Mouse (Mus musculus): ENCODE measurements around the gene 4930402F06Rik. TPM values are rescaled to one million over a fixed set of nuclear protein-coding genes. Genes with fewer than 3 reads are reported as not detected.

Gene 4930402F06Rik
- polyA plus RNA-seq, 1 experiment: not detected

GRCm38 (mm10) chr2:35440480-35440879 is 43.5 kb upstream of the 4930402F06Rik start:
- Histone ChIP-seq H3K27ac (ENCODE audit: insufficient read depth, low read length) (no peak overlapping the region), H3K4me3 (replicated peaks; ENCODE audit: insufficient read depth, low read depth, low read length) (no peak overlapping the region), H3K27me3 (ENCODE audit: control insufficient read depth, insufficient read depth, low read length) (no peaks in the 10 kb centered on the region), H3K4me1 (ENCODE audit: control insufficient read depth, insufficient read depth, low read length) (peaks cover 3% of the 10 kb centered on the region; the same call in 1 of the 2 replicates)
- DNase-seq: no peak
- WGBS: 88% methylated on average over 3 of the region's 3 CpGs
- no peak for TF ChIP-seq CTCF (IDR thresholded peaks at IDR 0.05; ENCODE audit: borderline replicate concordance, insufficient read depth, low read depth, low read length)
- no peak for TF ChIP-seq POLR2A (IDR thresholded peaks at IDR 0.05; ENCODE audit: borderline replicate concordance, insufficient read depth, low read length)

GRCm38 (mm10) chr2:35437796-35438195 is 40.8 kb upstream of the 4930402F06Rik start:
- no peak for DNase-seq
- no peaks in the 10 kb centered on the region for H3K4me1 ChIP-seq (ENCODE audit: control insufficient read depth, insufficient read depth, low read length)
- TF ChIP-seq POLR2A (IDR thresholded peaks at IDR 0.05; ENCODE audit: borderline replicate concordance, insufficient read depth, low read length): no peak
- TF ChIP-seq CTCF (IDR thresholded peaks at IDR 0.05; ENCODE audit: borderline replicate concordance, insufficient read depth, low read depth, low read length): no peak
- H3K27me3 ChIP-seq (ENCODE audit: control insufficient read depth, insufficient read depth, low read length): no peaks in the 10 kb centered on the region
- no peak overlapping the region for H3K27ac ChIP-seq (ENCODE audit: insufficient read depth, low read length)
- H3K4me3 ChIP-seq (replicated peaks; ENCODE audit: insufficient read depth, low read depth, low read length): no peak overlapping the region
- 94% methylated on average over 2 of the region's 2 CpGs for WGBS

GRCm38 (mm10) chr2:35434576-35435123 is 37.7 kb upstream of the 4930402F06Rik start:
- no peak for DNase-seq
- WGBS: 76% methylated on average over 6 of the region's 6 CpGs
- Histone ChIP-seq H3K4me3 (replicated peaks; ENCODE audit: insufficient read depth, low read depth, low read length) (no peak overlapping the region), H3K27me3 (ENCODE audit: control insufficient read depth, insufficient read depth, low read length) (no peaks in the 10 kb centered on the region), H3K4me1 (ENCODE audit: control insufficient read depth, insufficient read depth, low read length) (no peaks in the 10 kb centered on the region), H3K27ac (ENCODE audit: insufficient read depth, low read length) (no peak overlapping the region)
- TF ChIP-seq POLR2A (IDR thresholded peaks at IDR 0.05; ENCODE audit: borderline replicate concordance, insufficient read depth, low read length): no peak
- TF ChIP-seq CTCF (IDR thresholded peaks at IDR 0.05; ENCODE audit: borderline replicate concordance, insufficient read depth, low read depth, low read length): no peak

- no peaks in the 10 kb centered on the region for H3K27me3 ChIP-seq (ENCODE audit: control insufficient read depth, insufficient read depth, low read length)
- H3K4me3 ChIP-seq (replicated peaks; ENCODE audit: insufficient read depth, low read depth, low read length): no peak overlapping the region
- no peaks in the 10 kb centered on the region for H3K4me1 ChIP-seq (ENCODE audit: control insufficient read depth, insufficient read depth, low read length)
- TF ChIP-seq POLR2A (IDR thresholded peaks at IDR 0.05; ENCODE audit: borderline replicate concordance, insufficient read depth, low read length): no peak
- no peak for TF ChIP-seq CTCF (IDR thresholded peaks at IDR 0.05; ENCODE audit: borderline replicate concordance, insufficient read depth, low read depth, low read length)
- H3K27ac ChIP-seq (ENCODE audit: insufficient read depth, low read length): no peak overlapping the region
- WGBS: 66% methylated on average over 4 of the region's 4 CpGs
- no peak for DNase-seq
These were observed 36.5 kb upstream of the 4930402F06Rik start for GRCm38 (mm10) chr2:35433428-35433827.

- no peak overlapping the region for H3K27ac ChIP-seq (ENCODE audit: insufficient read depth, low read length)
- WGBS: 40% methylated on average over 7 of the region's 7 CpGs
- no peak overlapping the region for H3K4me3 ChIP-seq (replicated peaks; ENCODE audit: insufficient read depth, low read depth, low read length)
- no peaks in the 10 kb centered on the region for H3K27me3 ChIP-seq (ENCODE audit: control insufficient read depth, insufficient read depth, low read length)
- no peak for TF ChIP-seq POLR2A (IDR thresholded peaks at IDR 0.05; ENCODE audit: borderline replicate concordance, insufficient read depth, low read length)
- no peak for TF ChIP-seq CTCF (IDR thresholded peaks at IDR 0.05; ENCODE audit: borderline replicate concordance, insufficient read depth, low read depth, low read length)
- H3K4me1 ChIP-seq (ENCODE audit: control insufficient read depth, insufficient read depth, low read length): no peaks in the 10 kb centered on the region
- no peak for DNase-seq
These were observed 35.5 kb upstream of the 4930402F06Rik start for GRCm38 (mm10) chr2:35432472-35432871.

GRCm38 (mm10) chr2:35432011-35432410 is 35.0 kb upstream of the 4930402F06Rik start:
- WGBS: 16% methylated on average over 7 of the region's 7 CpGs
- Histone ChIP-seq H3K4me1 (ENCODE audit: control insufficient read depth, insufficient read depth, low read length) (no peaks in the 10 kb centered on the region), H3K4me3 (replicated peaks; ENCODE audit: insufficient read depth, low read depth, low read length) (no peak overlapping the region), H3K27me3 (ENCODE audit: control insufficient read depth, insufficient read depth, low read length) (no peaks in the 10 kb centered on the region), H3K27ac (ENCODE audit: insufficient read depth, low read length) (no peak overlapping the region)
- DNase-seq: no peak
- TF ChIP-seq CTCF (IDR thresholded peaks at IDR 0.05; ENCODE audit: borderline replicate concordance, insufficient read depth, low read depth, low read length) (no peak), POLR2A (IDR thresholded peaks at IDR 0.05; ENCODE audit: borderline replicate concordance, insufficient read depth, low read length) (no peak)

- WGBS: 74% methylated on average over 8 of the region's 8 CpGs
- H3K27ac ChIP-seq (ENCODE audit: insufficient read depth, low read length): no peak overlapping the region
- H3K4me3 ChIP-seq (replicated peaks; ENCODE audit: insufficient read depth, low read depth, low read length): no peak overlapping the region
- H3K4me1 ChIP-seq (ENCODE audit: control insufficient read depth, insufficient read depth, low read length): no peaks in the 10 kb centered on the region
- TF ChIP-seq POLR2A (IDR thresholded peaks at IDR 0.05; ENCODE audit: borderline replicate concordance, insufficient read depth, low read length) (no peak), CTCF (IDR thresholded peaks at IDR 0.05; ENCODE audit: borderline replicate concordance, insufficient read depth, low read depth, low read length) (no peak)
- no peak for DNase-seq
- H3K27me3 ChIP-seq (ENCODE audit: control insufficient read depth, insufficient read depth, low read length): no peaks in the 10 kb centered on the region
These were observed 33.8 kb upstream of the 4930402F06Rik start for GRCm38 (mm10) chr2:35430806-35431205.

GRCm38 (mm10) chr2:35428615-35429300 is 31.8 kb upstream of the 4930402F06Rik start:
- Histone ChIP-seq H3K4me3 (replicated peaks; ENCODE audit: insufficient read depth, low read depth, low read length) (no peak overlapping the region), H3K27ac (ENCODE audit: insufficient read depth, low read length) (no peak overlapping the region), H3K4me1 (ENCODE audit: control insufficient read depth, insufficient read depth, low read length) (no peaks in the 10 kb centered on the region), H3K27me3 (ENCODE audit: control insufficient read depth, insufficient read depth, low read length) (no peaks in the 10 kb centered on the region)
- 81% methylated on average over 4 of the region's 4 CpGs for WGBS
- DNase-seq: no peak
- TF ChIP-seq CTCF (IDR thresholded peaks at IDR 0.05; ENCODE audit: borderline replicate concordance, insufficient read depth, low read depth, low read length): no peak
- TF ChIP-seq POLR2A (IDR thresholded peaks at IDR 0.05; ENCODE audit: borderline replicate concordance, insufficient read depth, low read length): no peak

Data from cerebellum, adult 2 months (tissue).